Mouse (Mus musculus) CH12.LX (cell line): ENCODE results near the gene Tapt1. TPM values are rescaled to one million over a fixed set of nuclear protein-coding genes. Genes with fewer than 3 reads are reported as not detected.
"Not testable (repeated sequence)": the region's sequence is repeated elsewhere in the genome, so short reads cannot be mapped to it uniquely, and the experiment has no call there.

Source experiments
- DNase-seq: peaks from one replicate; pipeline ENCODE4 v3.0.0-alpha.2; 2013; ENCODE audit errors: extremely low read depth
- H3K27ac ChIP-seq: 2 replicates; pipeline ENCODE4 v1.5.1; 2012; ENCODE audit warnings: low read depth, mild to moderate bottlenecking, control low read depth, moderate library complexity; ENCODE audit not compliant: insufficient read depth
- H3K27me3 ChIP-seq: replicated peaks from 2 replicates; pipeline ENCODE3; 2012; ENCODE audit warnings: inconsistent platforms
- H3K36me3 ChIP-seq, 2 experiments: replicated peaks in 1 of 2; 2 replicates each; pipeline versions ENCODE3 to v1.6.1; 2012; ENCODE audit warnings: inconsistent platforms in 1 of 2, low read length in 1 of 2, mild to moderate bottlenecking in 1 of 2, mixed read lengths in 1 of 2, moderate library complexity in 1 of 2; ENCODE audit not compliant: control insufficient read depth in 1 of 2, insufficient read depth in 1 of 2
- H3K4me1 ChIP-seq, 2 experiments: 2 replicates each; pipeline ENCODE4 v1.6.1; 2012; ENCODE audit warnings: inconsistent platforms in 1 of 2, moderate library complexity in 1 of 2; ENCODE audit not compliant: insufficient read depth in 2 of 2, control insufficient read depth in 1 of 2
- H3K4me2 ChIP-seq: 2 replicates; pipeline ENCODE4 v1.6.1; 2012; ENCODE audit warnings: low read depth, mild to moderate bottlenecking, control low read depth; ENCODE audit not compliant: poor library complexity, insufficient read depth, severe bottlenecking
- H3K4me3 ChIP-seq, 3 experiments: fragments of 150-350 bp in 1 of 3; sonication (generic) in 1 of 3; replicated peaks in 1 of 3; 2 replicates each; pipeline versions ENCODE3 to v1.5.1; 2011 to 2012; ENCODE audit warnings: low read depth in 2 of 3, low read length in 2 of 3, mild to moderate bottlenecking in 2 of 3, moderate library complexity in 2 of 3, control low read depth in 1 of 3, improper control_type of control experiment in 1 of 3, inconsistent platforms in 1 of 3, mixed read lengths in 1 of 3; ENCODE audit not compliant: poor library complexity in 1 of 3
- H3K79me2 ChIP-seq: replicated peaks from 2 replicates; pipeline ENCODE4 v1.6.1; 2012; ENCODE audit warnings: mild to moderate bottlenecking, moderate library complexity; ENCODE audit not compliant: control insufficient read depth, poor library complexity, insufficient read depth, severe bottlenecking; ENCODE audit errors: extremely low read depth
- H3K9ac ChIP-seq: 2 replicates; pipeline ENCODE4 v1.6.1; 2012; ENCODE audit warnings: low read depth, mild to moderate bottlenecking, control low read depth, moderate library complexity; ENCODE audit not compliant: insufficient read depth
- H3K9me3 ChIP-seq: replicated peaks from 2 replicates; pipeline ENCODE3; 2012; ENCODE audit warnings: low read length, inconsistent platforms, mixed read lengths
- CHD1 ChIP-seq: IDR thresholded peaks from 2 replicates; pipeline ENCODE4 v1.6.1; 2012; ENCODE audit warnings: low read depth, low read length, improper control_type of control experiment, inconsistent platforms
- CTCF ChIP-seq, 2 experiments: IDR thresholded peaks in 1 of 2; conservative IDR thresholded peaks in 1 of 2; 2 replicates each; pipeline ENCODE4 v1.5.1; 2011 to 2012; ENCODE audit warnings: low read depth in 2 of 2, low read length in 2 of 2, improper control_type of control experiment in 1 of 2, inconsistent platforms in 1 of 2, mild to moderate bottlenecking in 1 of 2, moderate library complexity in 1 of 2
- E2F4 ChIP-seq: IDR thresholded peaks from 2 replicates; pipeline ENCODE4 v1.6.1; 2011; ENCODE audit warnings: low read depth, low read length, improper control_type of control experiment; ENCODE audit not compliant: insufficient replicate concordance
- ELF1 ChIP-seq: IDR thresholded peaks from 2 replicates; pipeline ENCODE4 v1.6.1; 2014; ENCODE audit warnings: low read depth, mild to moderate bottlenecking, inconsistent platforms, low read length, improper control_type of control experiment
- IRF4 ChIP-seq: IDR thresholded peaks from 2 replicates; pipeline ENCODE4 v1.6.1; 2014; ENCODE audit warnings: low read depth, mild to moderate bottlenecking, inconsistent platforms, low read length, improper control_type of control experiment
- JUN ChIP-seq: IDR thresholded peaks from 2 replicates; pipeline ENCODE4 v1.6.1; 2011; ENCODE audit warnings: low read depth, mild to moderate bottlenecking, low read length, improper control_type of control experiment, moderate library complexity; ENCODE audit not compliant: insufficient read depth
- JUND ChIP-seq: conservative IDR thresholded peaks from 2 replicates; pipeline ENCODE4 v1.6.1; 2011; ENCODE audit warnings: low read depth, low read length, improper control_type of control experiment
- KAT2A ChIP-seq: IDR thresholded peaks from 2 replicates; pipeline ENCODE4 v1.6.1; 2012; ENCODE audit warnings: low read length, improper control_type of control experiment, inconsistent platforms; ENCODE audit not compliant: insufficient replicate concordance
- MEF2A ChIP-seq: IDR thresholded peaks from 2 replicates; pipeline ENCODE4 v1.6.1; 2014; ENCODE audit warnings: low read depth, mild to moderate bottlenecking, inconsistent platforms, low read length, improper control_type of control experiment, borderline replicate concordance
- NRF1 ChIP-seq: IDR thresholded peaks from 2 replicates; pipeline ENCODE4 v1.6.1; 2014; ENCODE audit warnings: low read depth, mild to moderate bottlenecking, inconsistent platforms, low read length, improper control_type of control experiment, moderate library complexity
- RCOR1 ChIP-seq: conservative IDR thresholded peaks from 2 replicates; pipeline ENCODE4 v1.6.1; 2012; ENCODE audit warnings: low read depth, mild to moderate bottlenecking, inconsistent platforms, low read length, improper control_type of control experiment
- SIN3A ChIP-seq: IDR thresholded peaks from 2 replicates; pipeline ENCODE4 v1.6.1; 2012; ENCODE audit warnings: low read length, improper control_type of control experiment, inconsistent platforms
- UBTF ChIP-seq: IDR thresholded peaks from 2 replicates; pipeline ENCODE4 v1.6.1; 2012; ENCODE audit warnings: low read depth, mild to moderate bottlenecking, inconsistent platforms, low read length, improper control_type of control experiment, moderate library complexity
- USF1 ChIP-seq: IDR thresholded peaks from 2 replicates; pipeline ENCODE4 v1.6.1; 2014; ENCODE audit warnings: low read depth, mild to moderate bottlenecking, inconsistent platforms, low read length, improper control_type of control experiment
- USF2 ChIP-seq: conservative IDR thresholded peaks from 2 replicates; pipeline ENCODE4 v1.6.1; 2011; ENCODE audit warnings: low read depth, low read length, improper control_type of control experiment
- ZC3H11A ChIP-seq: IDR thresholded peaks from 2 replicates; pipeline ENCODE4 v1.6.1; 2012; ENCODE audit warnings: low read depth, mild to moderate bottlenecking, inconsistent platforms, low read length, improper control_type of control experiment
- dilution Hi-C: fragments of 300-500 bp; cut with MboI; formaldehyde crosslinking; loops from 2 replicates; pipeline ENCODE4 v1.14.3; 2020; ENCODE audit warnings: low sequenced_read_pairs; ENCODE audit not compliant: extremely low pct_unique_long_range_greater_than_20kb, extremely low pct_ligation_motif_present
- in situ Hi-C: fragments of 300-500 bp; cut with MboI; formaldehyde crosslinking; loops from 3 replicates; pipeline ENCODE4 v1.14.3; 2019; ENCODE audit warnings: low sequenced_read_pairs, low pct_ligation_motif_present, low pct_unique_long_range_greater_than_20kb, mixed read lengths
- polyA plus RNA-seq: library from polyadenylated mRNA; unstranded; fragments of >175 nt; gene quantifications from 2 replicates; pipeline ENCODE4 v1.2.1, GENCODE M21; 2012; ENCODE audit warnings: low read depth; ENCODE audit not compliant: insufficient read length
- total RNA-seq, 2 experiments: library from RNA; depleted of rRNA; stranded (reverse); fragments of 300-350 nt in 1 of 2; fragments of >200 nt in 1 of 2; gene quantifications; 2 replicates each; pipeline ENCODE4 v1.2.3; 2012 to 2014

Tapt1 gene
- total and polyA plus RNA-seq, 3 experiments: 15.7 to 40.8 (median 33.5) TPM

- H3K27ac ChIP-seq: no peak overlapping the region
- DNase-seq: no peak
These were observed 82.8 kb downstream of the Tapt1 start for GRCm38 (mm10) chr5:44143467-44144235.

DNA sequence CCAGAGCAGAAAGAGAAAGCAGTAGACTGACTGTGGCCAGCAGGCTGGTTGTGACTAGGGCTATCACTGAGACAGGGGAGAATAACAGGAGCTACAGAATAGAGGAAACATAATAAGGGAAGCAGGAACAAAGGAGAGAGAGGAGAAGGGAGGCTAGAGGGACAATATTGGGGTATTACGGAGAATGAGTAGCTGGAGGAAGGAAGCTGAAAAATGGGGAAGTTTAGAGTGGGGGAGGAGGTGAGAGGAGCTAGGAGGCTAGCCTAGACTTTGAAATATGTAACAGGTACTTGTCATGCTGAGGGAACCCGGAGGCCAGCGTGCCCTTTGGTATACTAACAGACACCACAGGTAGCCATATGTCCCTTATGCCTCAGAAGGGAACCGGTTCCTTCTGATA is 98.9 kb downstream of the Tapt1 start:
- in situ Hi-C loops (no loop called here), dilution Hi-C loops (no loop called here)
- H3K4me3 ChIP-seq: no peak overlapping the region
- TF ChIP-seq JUND (no peak), USF2 (no peak), CHD1 (no peak), ELF1 (no peak), SIN3A (no peak), CTCF (conservative IDR thresholded peaks at IDR 0.05 in 1 of 2, IDR thresholded peaks at IDR 0.05 in 1 of 2; ENCODE audit: low read depth in 2 of 2, low read length in 2 of 2) (no peak), NRF1 (no peak), E2F4 (no peak), UBTF (no peak), RCOR1 (no peak), IRF4 (no peak), USF1 (no peak)
- no peak overlapping the region for H3K4me2 ChIP-seq
- no peak overlapping the region for H3K27ac ChIP-seq
- no peaks in the 10 kb centered on the region for H3K27me3 ChIP-seq
- no peak for DNase-seq
- peaks cover 0 to 9% of the 10 kb centered on the region in 2 experiments; a peak in 3 of 4 replicates for H3K4me1 ChIP-seq
- H3K79me2 ChIP-seq: no peaks in the 10 kb centered on the region
- no peaks in the 10 kb centered on the region for H3K36me3 ChIP-seq
- H3K9ac ChIP-seq: no peak overlapping the region
- H3K9me3 ChIP-seq: peaks cover 6% of the 10 kb centered on the region

More at GRCm38 (mm10) chr5:44143467-44144235, 82.8 kb downstream of the Tapt1 start:
- Histone ChIP-seq H3K9me3 (no peaks in the 10 kb centered on the region), H3K9ac (no peak overlapping the region), H3K4me3 (no peak overlapping the region), H3K4me1 (peaks cover 3 to 12% of the 10 kb centered on the region in 2 experiments; a peak in 3 of 4 replicates), H3K36me3 (no peaks in the 10 kb centered on the region), H3K79me2 (no peaks in the 10 kb centered on the region), H3K27me3 (no peaks in the 10 kb centered on the region), H3K4me2 (peak overlapping the region; percentile 41)
- dilution Hi-C loops (no loop called here), in situ Hi-C loops (no loop called here)
- no peak for TF ChIP-seq JUND
- TF ChIP-seq ZC3H11A: no peak
- TF ChIP-seq JUN: no peak
- TF ChIP-seq KAT2A: no peak
- no peak for TF ChIP-seq MEF2A
- no peak for TF ChIP-seq IRF4
- no peak for TF ChIP-seq NRF1
- TF ChIP-seq CHD1: no peak

DNA sequence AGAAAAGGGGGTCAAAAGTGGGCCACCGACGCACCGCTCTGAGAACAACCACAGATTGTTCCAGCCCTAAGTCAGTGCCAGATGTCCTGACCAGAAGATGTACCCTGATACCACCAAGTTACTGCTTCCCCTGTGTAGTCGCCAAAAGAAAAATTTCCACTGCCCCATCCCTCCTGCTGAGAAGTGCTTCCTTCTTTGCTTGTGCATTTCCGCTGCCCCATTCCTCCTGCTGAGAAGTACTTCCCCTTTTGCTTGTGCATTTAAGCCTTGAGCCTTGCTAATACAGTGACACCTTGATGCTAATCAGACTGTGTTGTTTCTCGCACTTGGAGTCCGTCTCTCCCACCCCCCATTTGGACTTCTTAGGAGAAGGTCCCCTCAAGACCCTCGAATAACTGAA is 99.9 kb downstream of the Tapt1 start:
- H3K4me1 ChIP-seq: peaks cover 0 to 10% of the 10 kb centered on the region in 2 experiments; a peak in 3 of 4 replicates
- H3K27me3 ChIP-seq, H3K27ac ChIP-seq, H3K9ac ChIP-seq, DNase-seq, in situ Hi-C loops, H3K4me2 ChIP-seq, H3K4me3 ChIP-seq, H3K9me3 ChIP-seq, H3K79me2 ChIP-seq, dilution Hi-C loops, H3K36me3 ChIP-seq: not testable (repeated sequence)
